Mouse (Mus musculus) kidney, embryonic 16.5 days (tissue): ENCODE data around the gene Hltf. TPM values are rescaled to one million over a fixed set of nuclear protein-coding genes. Genes with fewer than 3 reads are reported as not detected.
"Not testable (repeated sequence)": the region's sequence is repeated elsewhere in the genome, so short reads cannot be mapped to it uniquely, and the experiment has no call there.

Experiments used
- ATAC-seq: fragments of 200-750 bp; cut with Nextera tagmentation; 2 replicates; pipeline ENCODE4 v1.8.0; 2017; ENCODE audit warnings: moderate TSS enrichment; ENCODE audit not compliant: low FRiP score, low TSS enrichment
- H3K27ac ChIP-seq: fragments of 300-500 bp; sonication (generic); 2 replicates; pipeline ENCODE4 v1.5.1; 2014; ENCODE audit warnings: low read length
- H3K27me3 ChIP-seq: fragments of 300-500 bp; sonication (generic); 2 replicates; pipeline ENCODE4 v1.6.1; 2014; ENCODE audit warnings: low read length, control low read depth, mixed read lengths; ENCODE audit not compliant: insufficient read depth
- H3K36me3 ChIP-seq: fragments of 300-500 bp; sonication (generic); 2 replicates; pipeline ENCODE4 v1.6.1; 2014; ENCODE audit warnings: low read length, control low read depth, mixed read lengths; ENCODE audit not compliant: insufficient read depth
- H3K4me1 ChIP-seq: fragments of 300-500 bp; sonication (generic); 2 replicates; pipeline ENCODE4 v1.6.1; 2014; ENCODE audit warnings: low read length, control low read depth, mixed read lengths; ENCODE audit not compliant: insufficient read depth
- H3K4me2 ChIP-seq: fragments of 300-500 bp; sonication (generic); replicated peaks from 2 replicates; pipeline ENCODE4 v1.6.1; 2014; ENCODE audit warnings: low read depth, low read length
- H3K4me3 ChIP-seq: fragments of 300-500 bp; sonication (generic); 2 replicates; pipeline ENCODE4 v1.5.1; 2014; ENCODE audit warnings: mild to moderate bottlenecking, low read length
- H3K9ac ChIP-seq: fragments of 300-500 bp; sonication (generic); replicated peaks from 2 replicates; pipeline ENCODE4 v1.6.1; 2014; ENCODE audit warnings: low read length
- H3K9me3 ChIP-seq: fragments of 300-500 bp; sonication (generic); 2 replicates; pipeline ENCODE4 v1.6.1; 2016; ENCODE audit warnings: low read length, control low read depth
- WGBS: fragments of 180-500 bp; shearing (Covaris S2); extraction: QIAGEN DNeasy Blood & Tissue Kit; methylation state at CpG from one replicate; pipeline ENCODE4 v1.1.7; 2014; 5-methylcytosine and 5-hydroxymethylcytosine counted together
- polyA plus RNA-seq: library from polyadenylated mRNA; unstranded; fragments of >200 nt; fragmentation: Nextera tagmentation; extraction: Ambion mirVana; gene quantifications from 2 replicates; pipeline ENCODE4 v1.2.1, GENCODE M21; 2015

The Hltf gene
- 15.8 and 16.5 TPM in 2 replicates for polyA plus RNA-seq

DNA sequence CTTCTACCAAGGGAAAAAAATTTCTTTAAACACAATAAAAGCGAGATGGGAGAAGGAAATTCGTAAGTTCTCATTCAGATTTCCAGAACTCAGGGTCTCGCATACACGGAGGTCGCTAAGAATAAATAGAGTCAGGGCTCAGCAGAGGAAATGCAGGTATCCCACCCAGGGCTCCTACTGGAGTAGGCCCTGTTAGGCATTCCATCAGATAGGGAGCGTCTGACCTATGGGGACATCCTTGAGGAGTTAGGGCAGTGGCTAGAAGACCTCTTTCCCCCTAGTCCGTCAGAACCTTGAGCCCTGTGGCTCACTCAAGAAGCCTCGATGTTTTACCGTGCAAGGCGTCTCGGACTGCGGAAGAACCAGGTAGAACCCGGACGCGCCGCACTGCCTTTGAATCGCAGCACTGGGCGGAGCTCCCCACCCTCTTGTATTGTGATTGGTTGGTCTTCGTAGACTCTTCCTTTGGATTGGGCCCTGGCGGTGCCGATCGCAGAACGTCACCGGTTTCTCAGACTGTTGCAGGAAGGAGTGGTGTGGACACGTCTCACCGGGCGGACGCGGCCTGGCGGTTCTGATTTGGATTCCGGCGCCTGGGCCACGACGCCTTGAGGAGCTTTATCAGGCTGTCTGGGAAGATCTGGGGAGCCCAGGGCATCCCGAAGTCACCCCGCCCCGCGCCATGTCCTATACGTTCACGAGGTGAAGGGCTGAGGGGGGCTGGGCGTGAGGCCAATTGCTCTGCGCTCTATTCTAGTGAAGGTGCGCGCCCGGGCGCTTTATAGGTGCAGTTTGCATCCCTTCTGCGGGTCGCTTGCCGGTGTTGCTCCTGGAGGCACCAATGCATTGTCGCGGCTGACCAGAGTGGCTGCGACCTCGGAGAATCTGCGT lies at the start of gene Hltf:
Gene Hltf (plus strand): TSS at position 506 of the 891 bp plus-strand sequence.
- 0 out of 2 replicates have a peak, but pooled peaks cover 6% of the 10 kb centered on the region for H3K36me3 ChIP-seq
- H3K4me3 ChIP-seq, result peak within 1 kb of the TSS; percentile 79
- H3K27ac ChIP-seq, result peak within 1 kb of the TSS; percentile 78
- peak within 1 kb of the TSS; percentile 65 for H3K4me2 ChIP-seq
- H3K27me3 ChIP-seq, result no peaks in the 10 kb centered on the region
- WGBS, result under 1% methylated on average over 47 of the region's 54 CpGs
- peaks cover 7% of the 10 kb centered on the region for H3K4me1 ChIP-seq
- H3K9ac ChIP-seq, result peak within 1 kb of the TSS; percentile 68
- peak; percentile 100 for ATAC-seq
- H3K9me3 ChIP-seq, result no peaks in the 10 kb centered on the region

DNA sequence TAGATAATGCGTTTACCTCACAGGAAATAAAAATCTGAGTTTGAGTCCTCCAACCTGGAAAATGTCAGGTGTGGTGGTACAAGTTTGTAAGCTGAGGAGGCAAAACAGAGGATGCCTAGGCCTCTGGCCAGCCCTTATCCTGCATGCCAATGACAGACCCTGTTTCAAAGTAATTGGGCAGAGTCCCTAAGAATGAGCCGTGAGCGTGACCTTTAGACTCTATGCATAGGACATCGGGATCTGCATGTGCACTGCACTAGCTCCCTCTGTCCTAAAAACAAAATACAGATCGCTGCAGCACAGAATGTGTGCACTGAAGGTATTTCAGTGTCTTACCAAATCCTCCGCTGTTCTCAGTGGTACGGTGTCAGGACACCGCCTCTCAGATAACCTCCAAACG lies 47.1 kb upstream of the Hltf start:
- H3K27me3 ChIP-seq, result no peaks in the 10 kb centered on the region
- WGBS, result 90% methylated on average over 9 of the region's 9 CpGs

DNA sequence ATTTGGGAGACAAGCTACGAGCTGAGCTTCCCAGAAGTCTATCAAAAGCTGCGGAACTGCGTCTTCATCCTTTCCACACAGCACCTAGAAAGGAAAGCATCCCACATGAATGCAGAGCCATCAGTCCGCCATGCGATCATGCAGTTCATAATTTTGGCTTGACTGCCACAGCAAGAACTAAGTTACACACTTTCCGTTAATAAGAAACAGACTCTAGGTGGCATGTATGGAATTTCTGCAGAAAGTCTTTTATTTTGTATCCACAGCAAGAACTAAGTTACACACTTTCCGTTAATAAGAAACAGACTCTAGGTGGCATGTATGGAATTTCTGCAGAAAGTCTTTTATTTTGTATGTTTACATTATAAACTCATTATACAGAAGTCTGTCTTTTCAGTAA lies 46.7 kb upstream of the Hltf start:
- not testable (repeated sequence) for H3K9ac ChIP-seq, H3K4me2 ChIP-seq, H3K4me3 ChIP-seq, H3K4me1 ChIP-seq, H3K27me3 ChIP-seq, H3K9me3 ChIP-seq, ATAC-seq
- Histone ChIP-seq H3K27ac (peak overlapping the region; percentile 20; the same call in 1 of the 2 replicates), H3K36me3 (peaks cover 24% of the 10 kb centered on the region)
- WGBS, result 78% methylated on average over 7 of the region's 7 CpGs

More for the DNA sequence above, 47.1 kb upstream of the Hltf start:
- Histone ChIP-seq H3K4me2 (no peak overlapping the region), H3K9ac (no peak overlapping the region), H3K9me3 (no peaks in the 10 kb centered on the region), H3K36me3 (peaks cover 19% of the 10 kb centered on the region), H3K27ac (peak overlapping the region; percentile 20; the same call in 1 of the 2 replicates), H3K4me1 (no peaks in the 10 kb centered on the region), H3K4me3 (no peak overlapping the region)
- ATAC-seq, result peak; percentile 59; the same call in 1 of the 2 replicates

DNA sequence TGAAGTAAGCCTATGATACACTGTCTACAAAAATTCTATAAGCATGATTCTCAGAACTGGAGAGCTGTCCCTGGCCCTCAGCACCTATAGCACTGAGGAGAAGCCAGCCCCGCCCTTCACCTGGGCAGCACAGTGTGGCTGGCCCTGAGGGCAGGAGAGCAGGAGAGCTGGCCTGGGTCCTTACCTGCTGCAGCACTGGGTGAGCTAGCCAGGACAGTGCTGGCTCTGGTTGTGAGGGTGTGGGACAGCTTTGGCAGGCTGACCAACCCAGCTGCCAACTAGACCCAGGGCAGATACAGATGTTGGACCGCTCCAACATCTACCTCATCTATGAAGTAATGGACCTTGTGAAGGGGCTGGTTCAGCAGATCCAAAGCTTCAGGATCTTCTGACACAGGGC lies 43.2 kb upstream of the Hltf start:
- Histone ChIP-seq H3K4me2 (no peak overlapping the region), H3K9ac (no peak overlapping the region), H3K36me3 (peaks cover 32% of the 10 kb centered on the region; the same call in 1 of the 2 replicates), H3K27ac (no peak overlapping the region), H3K4me1 (no peaks in the 10 kb centered on the region), H3K9me3 (no peaks in the 10 kb centered on the region), H3K4me3 (no peak overlapping the region), H3K27me3 (no peaks in the 10 kb centered on the region)
- no peak for ATAC-seq
- whole genome bisulfite sequencing, result 90% methylated on average over 2 of the region's 2 CpGs

DNA sequence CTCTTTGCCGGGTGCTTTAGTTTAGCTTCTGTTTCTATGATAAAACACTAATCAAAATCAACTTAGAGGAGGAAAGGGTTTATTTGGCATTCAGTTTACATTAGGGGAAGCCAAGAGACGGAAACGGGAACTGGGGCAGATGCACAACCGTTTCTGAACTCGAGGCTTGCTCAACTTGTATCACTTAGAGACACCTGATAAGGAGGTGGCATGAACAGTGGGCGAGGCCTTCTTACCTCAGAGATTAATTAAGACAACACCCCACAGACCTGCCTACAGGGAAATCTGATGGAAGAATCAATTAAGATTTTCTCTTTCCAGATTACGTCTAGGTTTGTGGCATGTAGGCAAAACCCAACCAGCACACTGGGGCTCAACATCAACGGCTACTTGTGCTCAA lies 39.5 kb upstream of the Hltf start:
- no peak overlapping the region for H3K27ac ChIP-seq
- no peaks in the 10 kb centered on the region for H3K9me3 ChIP-seq
- peaks cover 29% of the 10 kb centered on the region for H3K36me3 ChIP-seq
- H3K4me1 ChIP-seq, result no peaks in the 10 kb centered on the region
- WGBS, result 89% methylated on average over 8 of the region's 8 CpGs
- no peak overlapping the region for H3K9ac ChIP-seq
- no peaks in the 10 kb centered on the region for H3K27me3 ChIP-seq
- no peak for ATAC-seq
- no peak overlapping the region for H3K4me3 ChIP-seq
- no peak overlapping the region for H3K4me2 ChIP-seq

DNA sequence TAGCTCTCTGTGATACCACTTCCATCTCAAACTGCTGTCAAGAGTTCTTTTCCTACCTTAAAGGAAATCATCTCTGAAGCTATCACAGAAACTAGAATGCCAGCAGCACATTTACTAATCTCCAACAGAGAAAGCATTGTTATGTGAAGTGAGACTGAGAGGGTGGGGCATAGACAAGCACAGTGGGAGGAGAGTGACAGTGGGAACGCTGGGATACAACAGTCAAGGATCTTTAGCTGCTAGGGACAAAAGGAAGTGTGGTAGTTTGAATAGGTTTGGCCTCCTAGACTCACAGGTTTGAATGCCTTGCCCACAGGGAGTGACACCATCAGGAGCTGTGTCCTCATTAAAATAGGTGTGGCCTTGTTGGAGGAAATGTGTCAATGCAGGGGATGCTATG lies 33.8 kb upstream of the Hltf start:
- no peak overlapping the region for H3K9ac ChIP-seq
- no peak overlapping the region for H3K4me2 ChIP-seq
- H3K27me3 ChIP-seq, result no peaks in the 10 kb centered on the region
- no peaks in the 10 kb centered on the region for H3K9me3 ChIP-seq
- H3K36me3 ChIP-seq, result peaks cover 37% of the 10 kb centered on the region
- no peak for ATAC-seq
- H3K4me1 ChIP-seq, result no peaks in the 10 kb centered on the region
- WGBS, result 86% methylated on average over 1 of the region's 1 CpGs
- H3K27ac ChIP-seq, result no peak overlapping the region
- H3K4me3 ChIP-seq, result no peak overlapping the region

DNA sequence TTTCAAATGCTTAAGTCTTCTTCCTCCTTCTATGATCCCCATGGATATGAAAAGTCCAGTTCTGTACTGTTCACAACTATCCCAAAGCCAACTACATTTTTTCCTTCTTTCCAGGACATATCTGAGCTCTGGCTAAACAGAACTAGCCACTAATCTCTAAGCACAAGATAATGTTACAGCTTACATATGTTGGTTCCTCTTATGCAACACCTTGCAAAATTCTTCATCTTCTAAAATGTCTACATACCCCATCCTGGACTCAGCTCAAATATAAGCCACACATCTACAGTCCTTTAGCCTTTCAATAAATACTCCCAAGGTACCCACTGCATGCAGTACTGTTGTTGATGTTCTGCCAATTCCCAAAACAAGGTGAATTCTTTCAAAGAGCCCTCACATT lies 31.1 kb upstream of the Hltf start:
- H3K36me3 ChIP-seq, result peaks cover 37% of the 10 kb centered on the region
- H3K4me3 ChIP-seq, result no peak overlapping the region
- no peaks in the 10 kb centered on the region for H3K4me1 ChIP-seq
- H3K9me3 ChIP-seq, result no peaks in the 10 kb centered on the region
- ATAC-seq, result no peak
- no peak overlapping the region for H3K27ac ChIP-seq
- no peak overlapping the region for H3K9ac ChIP-seq
- H3K27me3 ChIP-seq, result no peaks in the 10 kb centered on the region
- no peak overlapping the region for H3K4me2 ChIP-seq

DNA sequence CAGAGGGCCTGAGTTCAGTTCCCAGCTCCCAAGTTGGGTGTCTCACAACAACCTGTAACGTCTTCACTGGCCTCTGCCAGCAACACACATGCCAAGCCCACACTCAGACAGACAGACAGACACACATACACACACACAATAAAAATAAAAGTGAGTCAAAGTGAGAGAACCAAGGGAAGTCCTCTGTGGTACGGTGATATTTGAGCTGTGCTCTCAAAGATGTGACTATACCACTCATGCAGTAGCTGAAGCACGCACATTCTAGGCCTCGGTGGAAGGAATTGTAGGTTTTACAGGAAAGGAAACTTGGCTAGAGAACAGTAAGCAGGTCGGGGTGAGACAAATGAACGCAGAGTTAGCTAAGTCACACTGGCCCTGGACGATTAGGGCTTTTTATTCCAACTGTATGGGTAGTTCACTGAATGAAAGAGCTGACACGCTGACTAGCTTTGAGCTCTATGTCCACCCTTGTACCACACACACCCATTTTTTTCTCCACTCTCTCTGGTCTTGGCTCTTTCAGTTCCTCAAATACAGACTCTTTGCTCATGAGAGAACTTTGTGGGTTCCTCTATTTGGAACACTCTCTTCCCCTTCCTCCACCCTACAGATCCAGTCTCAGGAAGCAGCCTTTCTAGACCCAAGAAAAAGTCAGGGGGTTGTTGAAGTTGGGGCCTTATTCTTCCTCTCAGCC lies 30.5 kb upstream of the Hltf start:
- no peak overlapping the region for H3K4me3 ChIP-seq
- no peaks in the 10 kb centered on the region for H3K9me3 ChIP-seq
- no peak for ATAC-seq
- no peak overlapping the region for H3K27ac ChIP-seq
- 95% methylated on average over 8 of the region's 8 CpGs for WGBS
- no peak overlapping the region for H3K9ac ChIP-seq
- no peaks in the 10 kb centered on the region for H3K4me1 ChIP-seq
- no peak overlapping the region for H3K4me2 ChIP-seq
- H3K36me3 ChIP-seq, result peaks cover 36% of the 10 kb centered on the region
- no peaks in the 10 kb centered on the region for H3K27me3 ChIP-seq

DNA sequence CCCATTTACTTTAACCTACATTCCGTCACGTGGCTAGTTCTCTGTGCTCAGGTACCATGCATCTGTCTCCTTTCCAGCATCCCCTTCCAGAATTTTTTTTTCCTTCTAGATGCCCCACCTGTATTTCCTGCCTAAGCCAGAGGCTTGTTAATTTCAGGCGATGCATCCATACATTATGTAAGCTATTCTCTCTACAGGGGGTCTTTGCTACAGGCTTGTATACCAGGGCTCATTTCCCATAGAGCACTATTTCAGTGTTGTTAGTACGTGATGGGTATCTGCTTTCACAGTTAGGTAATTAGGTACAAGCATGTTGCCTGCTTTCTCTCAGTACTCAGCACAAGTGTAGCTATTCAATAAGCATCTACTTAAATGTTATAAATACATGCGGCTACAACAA lies 29.8 kb upstream of the Hltf start:
- no peaks in the 10 kb centered on the region for H3K9me3 ChIP-seq
- no peak overlapping the region for H3K27ac ChIP-seq
- WGBS, result 90% methylated on average over 5 of the region's 5 CpGs
- ATAC-seq, result no peak
- H3K4me3 ChIP-seq, result no peak overlapping the region
- no peak overlapping the region for H3K4me2 ChIP-seq
- H3K27me3 ChIP-seq, result no peaks in the 10 kb centered on the region
- H3K36me3 ChIP-seq, result peaks cover 29% of the 10 kb centered on the region
- H3K9ac ChIP-seq, result no peak overlapping the region
- no peaks in the 10 kb centered on the region for H3K4me1 ChIP-seq

DNA sequence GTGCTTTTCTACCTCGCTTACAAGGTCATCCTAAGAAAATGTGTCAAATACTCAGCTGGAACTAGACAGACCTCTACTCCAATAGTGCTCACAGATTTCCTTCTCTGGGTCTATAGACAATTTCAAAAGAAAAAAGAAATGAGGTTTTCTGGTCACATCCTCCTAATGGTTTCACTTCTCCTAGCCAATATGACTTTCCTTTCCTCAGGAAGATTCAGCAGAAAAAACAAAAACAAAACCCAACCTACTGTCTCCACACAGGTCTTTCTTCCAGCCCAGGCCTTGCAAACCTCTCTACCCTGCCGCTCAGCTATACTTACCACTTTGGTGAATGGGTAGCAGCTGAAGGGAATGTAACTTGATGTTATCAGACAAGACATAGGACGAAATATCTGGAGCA lies 29.0 kb upstream of the Hltf start:
- H3K4me2 ChIP-seq, result no peak overlapping the region
- WGBS, result 93% methylated on average over 3 of the region's 3 CpGs

More for the DNA sequence above, 29.0 kb upstream of the Hltf start:
- Histone ChIP-seq H3K9me3 (no peaks in the 10 kb centered on the region), H3K27ac (no peak overlapping the region), H3K27me3 (no peaks in the 10 kb centered on the region), H3K4me1 (0 out of 2 replicates have a peak, but pooled peaks cover 1% of the 10 kb centered on the region), H3K36me3 (peaks cover 24% of the 10 kb centered on the region), H3K4me3 (no peak overlapping the region), H3K9ac (no peak overlapping the region)
- no peak for ATAC-seq
